Mouse (Mus musculus): ENCODE measurements around the gene Cs. TPM values are rescaled to one million over a fixed set of nuclear protein-coding genes. Genes with fewer than 3 reads are reported as not detected.

Cs gene
- 100 to 1,000 TPM; 162 to 168 TPM for polyA plus RNA-seq (2017; shearing (Covaris generic))

DNA sequence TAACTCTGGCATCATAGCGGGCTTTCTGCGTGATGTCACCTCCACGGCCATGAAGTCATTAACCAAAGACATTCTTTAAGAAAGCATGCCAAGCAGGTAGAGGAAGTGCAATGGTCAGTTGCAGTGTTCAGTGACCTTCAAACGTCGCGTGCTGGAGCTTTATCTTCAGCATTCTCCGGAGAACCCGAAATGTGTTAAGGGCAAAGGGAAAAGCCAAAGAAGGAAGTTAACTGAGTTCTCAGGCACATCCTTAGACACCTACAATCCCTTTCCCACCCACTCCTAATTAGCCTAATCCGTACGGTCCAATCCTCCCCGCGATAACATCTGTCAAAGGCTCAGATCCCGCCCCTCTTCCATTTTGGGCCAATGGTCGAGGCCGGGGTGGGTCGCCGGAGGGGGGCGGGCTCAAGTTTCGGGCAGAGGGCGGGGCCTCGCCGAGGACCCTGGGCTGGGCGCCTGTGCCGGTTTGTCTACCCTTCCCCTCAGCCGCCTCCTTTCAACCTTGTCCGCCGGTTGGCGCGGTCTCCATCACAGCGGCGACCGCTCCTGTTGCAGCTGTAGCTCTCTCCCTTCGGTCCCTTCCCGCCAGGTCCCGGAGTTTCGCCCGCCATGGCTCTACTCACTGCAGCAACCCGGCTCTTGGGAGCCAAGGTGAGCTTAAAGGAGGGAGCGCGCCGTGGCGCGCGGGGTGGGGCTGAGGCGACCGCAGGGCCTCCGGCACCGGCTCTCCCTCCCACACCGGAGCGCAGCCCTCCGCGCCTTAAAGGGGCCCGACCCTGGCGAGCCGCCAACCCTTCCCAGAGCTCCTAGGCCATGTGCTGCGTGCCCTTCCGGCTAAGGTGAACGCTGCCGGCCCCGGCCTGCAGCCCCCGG lies at the start of gene Cs:
TSS of gene Cs (plus strand) at position 429 of the 876 bp plus-strand sequence.

DNA sequence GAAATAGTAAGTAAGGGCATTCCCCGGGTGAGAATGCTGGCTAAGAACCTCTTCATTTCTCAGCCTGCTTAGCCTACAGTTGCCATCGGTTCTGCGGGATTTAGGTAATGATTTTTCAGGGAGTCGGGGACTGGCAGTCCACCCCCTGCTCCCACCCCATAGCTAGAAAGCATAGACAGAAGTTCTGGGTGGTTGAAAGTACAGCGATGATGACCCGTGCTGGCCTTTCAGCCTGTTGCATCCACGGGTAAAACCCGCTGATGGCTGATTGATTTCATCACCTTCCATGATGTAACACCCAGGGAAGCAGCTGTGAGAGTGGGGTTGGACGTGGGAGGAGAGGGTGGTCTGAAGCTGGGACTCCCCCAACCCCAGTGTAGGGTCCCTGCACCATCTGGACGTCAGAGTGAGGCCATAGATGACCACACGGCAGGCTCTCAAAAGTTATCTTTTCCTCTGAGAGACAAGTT lies 38.8 kb upstream of the Cs start, which contains the start of gene Il23a:
TSS of gene Il23a (minus strand) at position 51 of the 470 bp plus-strand sequence.

DNA sequence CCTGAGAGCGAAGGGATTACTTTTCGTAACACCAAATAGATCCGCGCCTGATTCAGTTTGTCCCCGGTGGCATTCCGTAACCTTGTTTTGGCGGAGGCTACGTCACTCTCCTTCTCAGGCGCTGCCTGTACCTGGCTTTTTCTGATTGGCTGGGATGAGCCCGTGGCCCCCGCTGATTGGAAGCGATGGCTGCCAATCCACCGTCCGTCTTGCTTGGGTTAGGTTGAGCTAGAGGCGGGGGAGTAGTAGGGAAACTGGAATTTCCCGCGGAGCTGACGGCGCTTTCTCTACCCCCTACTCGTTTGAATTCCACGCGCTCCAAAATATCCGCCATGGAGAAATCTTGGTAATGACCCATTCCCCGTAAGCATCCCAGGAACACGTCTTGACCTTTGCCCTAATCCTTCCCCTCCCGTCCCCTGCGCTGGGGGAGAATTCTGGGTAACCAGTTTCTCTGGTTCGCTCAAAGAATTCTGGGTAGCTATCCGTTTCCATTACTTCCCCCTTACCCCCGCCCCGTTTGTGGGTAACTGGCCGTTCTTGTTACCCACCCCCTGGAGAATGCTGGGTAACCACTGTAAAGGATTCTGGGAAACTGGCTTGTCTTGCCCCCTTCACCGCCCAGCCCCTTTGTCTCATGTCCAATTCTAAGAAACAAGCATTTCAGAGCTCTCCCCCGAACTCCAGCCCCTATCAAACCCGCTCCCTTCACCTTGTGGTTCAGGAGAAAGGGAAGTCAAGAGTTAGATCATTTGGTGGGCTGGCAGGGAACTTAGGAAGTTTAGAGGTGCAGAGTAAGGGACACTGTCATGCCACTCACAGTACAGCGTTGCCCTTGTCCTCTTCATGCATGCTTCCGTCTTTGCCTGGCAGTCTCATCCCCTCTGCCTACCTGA lies 34.2 kb upstream of the Cs start, which contains the start of gene Pan2:
TSS of gene Pan2 (plus strand) at position 210 of the 896 bp plus-strand sequence.

DNA sequence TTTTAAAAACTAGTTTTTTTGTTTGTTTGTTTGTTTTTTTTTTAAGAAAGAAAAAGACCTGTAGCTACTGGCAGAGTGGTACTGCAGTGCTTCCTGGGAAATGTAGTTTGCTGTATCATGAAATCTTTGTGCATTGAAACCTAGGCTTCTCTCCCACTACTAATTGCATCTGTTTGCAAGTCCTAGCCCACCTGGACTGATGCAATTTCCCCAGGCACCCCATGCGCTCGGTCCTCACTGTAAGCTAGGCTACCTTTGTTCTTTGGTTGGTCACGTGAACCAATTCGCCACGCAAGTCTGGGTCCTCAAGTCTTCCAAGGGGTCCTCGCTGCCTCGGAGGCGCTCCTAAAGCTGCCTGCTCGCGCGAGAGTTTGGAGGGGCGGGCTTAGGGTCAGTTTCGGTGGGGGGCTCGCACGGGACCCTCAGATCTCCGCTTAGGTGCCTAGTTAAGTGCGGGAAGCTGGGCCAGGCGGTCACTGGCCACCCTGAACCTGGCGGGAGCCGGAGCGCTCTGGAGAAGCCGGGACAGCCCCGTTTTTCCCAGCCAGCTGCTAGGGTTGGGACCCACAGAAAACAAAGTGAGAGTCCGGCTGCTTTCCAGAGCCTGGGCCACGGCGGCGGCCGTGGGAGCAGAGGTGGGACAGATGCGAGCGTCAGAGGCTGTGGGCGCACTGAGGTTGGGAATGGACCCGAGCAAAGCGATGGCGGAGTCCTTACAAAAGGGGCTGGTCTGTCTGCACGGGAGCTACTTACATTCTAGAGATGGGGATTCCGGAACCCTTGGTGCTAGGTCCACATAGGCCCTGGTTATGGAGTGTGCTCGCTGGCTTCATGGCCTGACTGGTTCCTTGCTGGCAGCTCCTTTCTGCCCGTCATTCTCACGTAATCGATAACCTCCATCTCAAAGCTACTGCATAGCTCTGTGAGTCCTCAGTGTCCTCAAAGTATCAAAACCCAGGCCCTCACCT lies 15.1 kb upstream of the Cs start, which contains the start of gene Cnpy2:
TSS of gene Cnpy2 (plus strand) at position 319 of the 968 bp plus-strand sequence.

DNA sequence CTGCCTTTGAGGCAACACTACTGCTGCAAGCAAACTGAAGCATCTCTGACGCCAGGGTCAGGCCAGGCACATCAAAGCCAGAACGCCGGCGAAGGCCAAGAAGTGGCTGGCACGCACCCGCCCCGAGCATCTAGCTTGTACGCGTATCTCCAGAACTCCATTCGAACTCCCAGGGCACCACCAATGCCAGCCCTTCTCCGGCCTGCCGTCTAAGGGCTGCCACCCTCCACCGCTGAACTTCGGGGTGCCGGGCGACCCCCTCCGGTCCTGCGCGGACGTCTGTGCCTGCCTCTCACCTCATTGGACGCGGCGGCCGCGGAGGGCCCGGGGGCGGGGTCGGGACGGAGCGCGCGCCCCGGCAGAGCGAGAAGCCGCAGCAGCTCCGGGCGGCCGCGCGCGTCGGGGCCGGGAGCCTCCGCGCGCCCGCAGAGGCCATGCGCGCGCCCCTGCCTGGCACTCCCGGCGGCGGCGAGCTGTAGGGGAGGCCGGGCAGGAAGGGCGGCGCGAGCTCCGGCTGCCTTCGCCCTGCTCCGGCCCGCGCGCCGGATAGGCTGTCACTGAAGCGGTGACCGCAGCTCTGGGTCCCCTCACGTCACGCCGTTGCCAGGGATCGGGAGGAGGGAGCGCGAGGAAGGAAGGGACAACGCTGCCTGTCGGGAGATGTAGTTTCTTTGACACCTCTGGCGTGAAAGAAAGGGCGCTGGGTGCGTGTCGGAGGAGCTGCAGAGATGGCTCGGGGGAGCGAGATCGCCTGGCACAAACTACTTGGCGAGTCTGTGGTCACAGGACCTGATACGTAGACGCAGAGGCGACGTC lies 31.1 kb downstream of the Cs start, which contains the start of gene Coq10a:
TSS of gene Coq10a (minus strand) at position 596 of the 816 bp plus-strand sequence.

DNA sequence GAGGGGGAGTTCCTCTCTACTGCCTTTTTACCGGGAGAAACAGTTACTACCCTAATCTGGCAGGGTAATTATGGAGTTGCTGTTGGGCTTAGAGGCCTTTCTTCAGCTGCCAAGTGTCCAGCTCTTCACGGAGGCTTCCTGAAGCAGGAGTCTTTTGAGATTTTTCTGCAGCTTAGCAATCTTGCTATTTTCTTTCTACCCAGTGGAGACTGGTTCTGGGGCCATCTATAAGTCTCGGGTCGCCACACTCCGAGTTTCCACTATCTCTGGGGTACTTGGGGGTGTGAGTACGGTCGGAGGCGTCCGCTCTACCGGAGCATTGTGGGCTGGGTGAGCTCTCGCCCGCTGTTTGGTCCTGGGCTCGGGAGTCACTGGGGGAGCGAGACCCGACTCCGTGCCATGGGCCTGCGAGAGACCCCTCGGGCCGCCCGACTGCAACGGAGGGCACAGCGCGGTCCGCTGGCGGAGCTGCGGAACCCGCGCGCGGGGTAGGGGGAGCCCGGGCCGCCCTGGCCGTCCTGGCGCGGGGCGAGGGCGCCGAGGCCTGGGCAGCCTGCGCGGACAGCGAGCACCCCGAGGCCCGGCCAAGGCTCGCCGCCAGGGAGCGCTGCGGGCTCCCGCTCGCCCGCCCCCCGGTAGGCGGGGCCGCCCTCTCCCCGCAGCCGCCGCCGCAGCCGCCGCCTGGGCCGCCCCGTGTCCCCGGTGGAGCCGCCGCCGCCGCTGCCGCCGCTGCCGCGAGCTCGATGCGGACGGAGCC lies 39.1 kb downstream of the Cs start, which contains the start of gene Ankrd52:
TSS of gene Ankrd52 (plus strand) at position 661 of the 757 bp plus-strand sequence.

DNA sequence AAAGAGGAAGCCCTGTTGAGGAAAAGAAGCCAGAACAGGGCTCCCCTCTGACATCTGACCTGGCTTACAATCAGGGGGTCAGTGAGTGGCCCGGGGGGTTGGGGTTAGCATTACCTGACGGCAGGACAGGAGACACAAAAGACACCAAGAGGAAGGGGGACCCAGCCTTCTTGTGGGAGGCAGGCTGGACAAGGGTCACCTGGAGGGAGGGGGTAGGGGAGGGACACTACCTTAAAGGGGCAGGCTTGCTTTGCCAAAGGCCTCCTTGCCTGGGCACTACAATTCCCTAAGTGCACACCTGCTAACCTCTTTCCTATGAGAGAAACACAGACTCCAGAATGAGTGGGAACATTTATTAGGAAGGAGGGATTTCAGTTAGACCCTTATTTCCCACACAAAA lies 63.5 kb downstream of the Cs start, which contains the start of gene Slc39a5:
TSS of gene Slc39a5 (minus strand) at position 174 of the 400 bp plus-strand sequence.

DNA sequence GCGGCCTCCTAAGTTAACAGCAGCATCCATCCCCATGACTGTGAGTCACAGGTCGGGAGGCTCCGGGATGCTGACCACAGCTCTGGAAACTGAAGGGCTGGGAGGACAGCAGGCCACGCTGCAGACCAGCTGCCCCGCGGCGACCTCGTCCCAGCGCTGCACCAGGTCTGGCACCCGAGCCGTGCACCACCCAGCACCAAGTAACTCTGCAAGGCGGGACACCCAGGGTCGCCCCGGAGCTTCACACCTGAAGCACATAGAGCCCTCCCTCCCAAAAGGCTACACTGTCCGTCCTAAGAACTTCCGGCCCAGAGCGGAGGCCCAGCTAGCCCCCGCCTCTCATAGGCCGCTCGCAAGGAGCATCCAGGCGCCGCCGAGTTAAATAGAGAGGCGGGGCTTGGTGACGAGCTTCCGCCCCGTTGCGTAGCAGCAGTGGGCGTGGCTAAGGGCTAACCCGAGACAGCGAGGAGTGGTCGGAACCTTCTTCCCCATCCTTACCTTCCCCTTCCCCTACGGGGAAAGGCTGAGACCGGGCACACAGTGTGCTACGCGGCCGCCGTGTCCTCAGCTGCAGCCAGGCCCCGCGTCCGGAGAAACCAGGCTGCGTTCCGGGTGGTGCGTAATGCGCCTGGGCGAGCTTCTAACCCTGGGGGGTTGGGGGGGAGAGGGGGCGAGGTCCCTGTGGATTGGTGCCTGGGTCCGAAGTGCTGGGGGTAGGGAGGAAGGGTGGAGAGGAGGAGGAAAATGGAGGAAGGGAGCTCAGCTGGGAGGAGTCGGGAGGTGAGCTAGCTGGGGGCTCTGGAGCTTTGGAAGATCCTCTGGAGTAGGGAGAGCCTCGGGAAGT lies 73.9 kb downstream of the Cs start, which contains the start of the genes Nabp2 and Rnf41:
TSS of gene Nabp2 (minus strand) at position 282 of the 844 bp plus-strand sequence.
TSS of gene Rnf41 (plus strand) at position 447 of the 844 bp plus-strand sequence.

Other genes with a start within 250 kb of the Cs start
- gene Baz2a, start 246.2 kb upstream of the Cs start, polyA plus RNA-seq (2017; shearing (Covaris generic)) = 10 to 100 TPM; 52.9 to 72.5 TPM
- gene Rbms2, start 157.4 kb upstream of the Cs start, polyA plus RNA-seq (2017; shearing (Covaris generic)) = 10 to 100 TPM; 21.7 to 29.0 TPM
- gene Gls2, start 143.3 kb upstream of the Cs start, polyA plus RNA-seq (2017; shearing (Covaris generic)) = under 1 TPM; 0.18 to 0.33 TPM
- gene Spryd4, start 125.9 kb upstream of the Cs start, polyA plus RNA-seq (2017; shearing (Covaris generic)) = 10 to 100 TPM; 11.3 to 17.9 TPM
- not detected for gene Mip, start 111.9 kb upstream of the Cs start, polyA plus RNA-seq (2017; shearing (Covaris generic))
- 10 to 100 TPM; 17.0 to 20.1 TPM for gene Timeless, start 105.7 kb upstream of the Cs start, polyA plus RNA-seq (2017; shearing (Covaris generic))
- gene Apon, start 83.6 kb upstream of the Cs start, polyA plus RNA-seq (2017; shearing (Covaris generic)) = under 1 TPM in 1 of 2 experiments, not detected in 1; 0.14 TPM
- gene Apof, start 69.1 kb upstream of the Cs start, polyA plus RNA-seq (2017; shearing (Covaris generic)) = not detected
- gene Stat2, start 67.2 kb upstream of the Cs start, polyA plus RNA-seq (2017; shearing (Covaris generic)) = 10 to 100 TPM; 57.7 to 94.2 TPM
- under 1 TPM in 1 of 2 experiments, not detected in 1; 0.14 TPM for gene Il23a, start 39.0 kb upstream of the Cs start, polyA plus RNA-seq (2017; shearing (Covaris generic))
- gene Pan2, start 34.4 kb upstream of the Cs start, polyA plus RNA-seq (2017; shearing (Covaris generic)) = 10 to 100 TPM; 32.7 to 39.5 TPM
- gene Cnpy2, start 15.3 kb upstream of the Cs start, polyA plus RNA-seq (2017; shearing (Covaris generic)) = 100 to 1,000 TPM in 1 of 2 experiments, 10 to 100 TPM in 1; 96.0 to 137 TPM
- gene Coq10a, start 31.3 kb downstream of the Cs start, polyA plus RNA-seq (2017; shearing (Covaris generic)) = 10 to 100 TPM; 34.4 to 35.4 TPM
- gene Ankrd52, start 39.4 kb downstream of the Cs start, polyA plus RNA-seq (2017; shearing (Covaris generic)) = 1 to 10 TPM; 8.2 to 9.5 TPM
- gene Slc39a5, start 63.5 kb downstream of the Cs start, polyA plus RNA-seq (2017; shearing (Covaris generic)) = under 1 TPM; 0.24 to 0.72 TPM
- gene Nabp2, start 73.8 kb downstream of the Cs start, polyA plus RNA-seq (2017; shearing (Covaris generic)) = 100 to 1,000 TPM; 109 to 121 TPM
- gene Rnf41, start 73.9 kb downstream of the Cs start, polyA plus RNA-seq (2017; shearing (Covaris generic)) = 10 to 100 TPM; 28.9 to 37.8 TPM
- gene Smarcc2, start 121.5 kb downstream of the Cs start, polyA plus RNA-seq (2017; shearing (Covaris generic)) = 100 to 1,000 TPM in 1 of 2 experiments, 10 to 100 TPM in 1; 97.3 to 105 TPM
- 1,000 to 10,000 TPM; 1,605 to 1,940 TPM for gene Myl6, start 156.4 kb downstream of the Cs start, polyA plus RNA-seq (2017; shearing (Covaris generic))
- gene Myl6b, start 161.0 kb downstream of the Cs start, polyA plus RNA-seq (2017; shearing (Covaris generic)) = 1 to 10 TPM; 2.8 to 4.1 TPM
- 100 to 1,000 TPM; 152 to 259 TPM for gene Esyt1, start 188.1 kb downstream of the Cs start, polyA plus RNA-seq (2017; shearing (Covaris generic))
- gene Zc3h10, start 210.0 kb downstream of the Cs start, polyA plus RNA-seq (2017; shearing (Covaris generic)) = 10 to 100 TPM; 14.8 to 21.0 TPM
- 1,000 to 10,000 TPM; 2,295 to 3,397 TPM for gene Rpl41, start 211.6 kb downstream of the Cs start, polyA plus RNA-seq (2017; shearing (Covaris generic))
- 10 to 100 TPM; 32.7 to 42.9 TPM for gene Pa2g4, start 228.3 kb downstream of the Cs start, polyA plus RNA-seq (2017; shearing (Covaris generic))

Measured in activated CD4-positive, CD25-positive, alpha-beta regulatory T cell (primary cell).